Mouse (Mus musculus) heart, adult 2 months (tissue): ENCODE data around the gene Zfp697. TPM values are rescaled to one million over a fixed set of nuclear protein-coding genes. Genes with fewer than 3 reads are reported as not detected.
"Not testable (repeated sequence)": the region's sequence is repeated elsewhere in the genome, so short reads cannot be mapped to it uniquely, and the experiment has no call there.

Source experiments
- DNase-seq, 2 experiments: peaks; one replicate each; pipeline ENCODE4 v3.0.0; 2021
- H3K27ac ChIP-seq: fragments of 200-600 bp; 2 replicates; pipeline ENCODE4 v1.8.1; 2022
- H3K27me3 ChIP-seq: fragments of 200-500 bp; 2 replicates; pipeline ENCODE4 v1.6.1; 2012; ENCODE audit warnings: mild to moderate bottlenecking, low read length, inconsistent platforms, mixed read lengths; ENCODE audit not compliant: control insufficient read depth, insufficient read depth
- H3K36me3 ChIP-seq: fragments of 200-500 bp; 2 replicates; pipeline ENCODE4 v1.6.1; 2012; ENCODE audit warnings: low read length, inconsistent platforms; ENCODE audit not compliant: control insufficient read depth, insufficient read depth
- H3K4me1 ChIP-seq: fragments of 200-500 bp; 2 replicates; pipeline ENCODE4 v1.6.1; 2011; ENCODE audit warnings: low read length; ENCODE audit not compliant: control insufficient read depth, insufficient read depth
- H3K4me3 ChIP-seq: fragments of 200-600 bp; 2 replicates; pipeline ENCODE4 v1.8.1; 2022
- H3K79me2 ChIP-seq: fragments of 200-500 bp; replicated peaks from 2 replicates; pipeline ENCODE4 v1.6.1; 2012; ENCODE audit warnings: mild to moderate bottlenecking, inconsistent platforms, low read length, moderate library complexity, mixed read lengths; ENCODE audit not compliant: control insufficient read depth, insufficient read depth
- H3K9ac ChIP-seq: fragments of 200-500 bp; 2 replicates; pipeline ENCODE4 v1.6.1; 2012; ENCODE audit warnings: low read depth, mild to moderate bottlenecking, control low read depth, inconsistent platforms, low read length, mixed read lengths
- CTCF ChIP-seq: fragments of 200-600 bp; IDR thresholded peaks from 2 replicates; pipeline ENCODE4 v1.8.1; 2022; ENCODE audit warnings: antibody characterized with exemption, mild to moderate bottlenecking, moderate library complexity
- EP300 ChIP-seq: fragments of 200-500 bp; IDR thresholded peaks from 2 replicates; pipeline ENCODE4 v1.6.1; 2011; ENCODE audit warnings: low read depth, low read length, control low read depth; ENCODE audit not compliant: insufficient read depth
- POLR2A ChIP-seq: fragments of 200-500 bp; IDR thresholded peaks from 2 replicates; pipeline ENCODE4 v1.6.1; 2011; ENCODE audit warnings: mild to moderate bottlenecking, low read depth, low read length, control low read depth; ENCODE audit not compliant: insufficient read depth
- WGBS: fragments of 180-500 bp; shearing (Covaris S2); methylation state at CpG from one replicate; pipeline ENCODE4 v1.1.7; 2018; 5-methylcytosine and 5-hydroxymethylcytosine counted together
- intact Hi-C: fragments of 180-260 bp; cut with DNase I; formaldehyde crosslinking; loops from one replicate; pipeline ENCODE4 v1.15.1; 2025
- polyA plus RNA-seq: library from polyadenylated mRNA; depleted of rRNA; stranded (reverse); fragments of >200 nt; gene quantifications from 2 replicates; pipeline ENCODE4 v1.2.3, GENCODE M21; 2012
- total RNA-seq, 2 experiments: library from RNA; stranded (reverse); gene quantifications; 2 replicates each; pipeline ENCODE4 v1.2.3; 2021

The Zfp697 gene
- total and polyA plus RNA-seq, 3 experiments = 5.9 to 8.1 (median 6.3) TPM

DNA sequence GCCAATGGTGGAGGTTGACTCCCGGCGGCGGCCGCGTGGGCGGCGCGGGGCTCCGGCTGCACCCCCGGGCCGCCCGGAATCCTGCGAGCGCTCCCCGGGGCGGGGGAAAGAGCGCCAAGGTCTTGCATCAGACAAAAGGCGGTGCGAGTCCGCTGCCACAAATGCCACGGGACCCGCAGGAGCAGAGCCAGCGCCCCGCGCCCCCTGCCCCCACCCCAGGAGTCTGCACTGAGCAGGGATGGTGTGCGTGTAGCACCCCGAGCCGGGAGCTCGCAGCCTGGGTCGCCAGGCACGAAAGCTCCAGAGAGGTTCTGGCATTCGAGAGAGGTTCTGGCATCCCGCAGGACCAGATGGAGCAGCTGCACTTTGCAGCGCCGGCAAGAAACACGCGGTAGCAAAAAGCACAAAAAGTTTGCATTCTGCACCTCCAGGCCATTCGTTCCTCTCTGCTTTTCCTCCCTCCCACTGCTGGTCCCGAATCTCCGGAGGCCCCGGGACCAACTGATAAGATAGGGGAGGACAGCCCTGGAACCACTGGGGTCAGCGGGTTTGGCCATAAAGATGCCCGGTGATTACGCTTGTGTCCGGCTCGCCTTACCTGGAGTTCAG, 43.1 kb upstream of the Zfp697 start:
- DNase-seq = peak; percentile 53 to 71
- Histone ChIP-seq H3K27me3 (no peaks in the 10 kb centered on the region), H3K4me1 (no peaks in the 10 kb centered on the region), H3K27ac (no peak overlapping the region), H3K36me3 (no peaks in the 10 kb centered on the region), H3K4me3 (peak overlapping the region; percentile 52), H3K79me2 (no peaks in the 10 kb centered on the region), H3K9ac (no peak overlapping the region)
- TF ChIP-seq POLR2A = no peak
- no peak for TF ChIP-seq CTCF
- no peak for TF ChIP-seq EP300
- intact Hi-C loops = no loop called here
- WGBS = 1% methylated on average over 46 of the region's 46 CpGs

DNA sequence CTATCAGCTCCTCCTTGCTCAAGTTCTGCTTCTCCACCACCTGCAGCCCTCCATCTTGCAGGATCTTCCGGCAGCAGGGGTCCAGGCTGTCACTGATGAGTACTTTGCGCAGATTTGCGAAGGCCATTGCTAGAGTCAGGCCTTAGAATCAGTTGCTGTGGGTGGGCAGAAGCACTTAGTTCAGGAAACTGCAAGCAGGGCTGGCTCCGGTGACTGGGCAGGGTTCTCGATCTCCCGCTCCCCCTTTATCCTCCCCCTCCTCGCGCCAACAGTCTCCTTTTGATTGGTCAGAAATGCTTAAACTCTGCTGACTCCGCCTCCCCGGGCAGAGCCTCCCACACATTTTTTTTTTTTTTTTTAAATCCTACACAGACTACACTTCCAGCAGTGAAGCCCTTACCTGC, 42.6 kb upstream of the Zfp697 start, which contains the start of gene Phgdh:
Gene Phgdh, minus strand, starts transcription at position 285 of the 404 bp plus-strand sequence.
- H3K27me3 ChIP-seq, H3K36me3 ChIP-seq, H3K27ac ChIP-seq, H3K9ac ChIP-seq, H3K4me1 ChIP-seq, intact Hi-C loops, H3K79me2 ChIP-seq: not testable (repeated sequence)
- peak; percentile 56 to 72 for DNase-seq
- WGBS = 4% methylated on average over 10 of the region's 10 CpGs
- H3K4me3 ChIP-seq = peak within 1 kb of the TSS; percentile 52

DNA sequence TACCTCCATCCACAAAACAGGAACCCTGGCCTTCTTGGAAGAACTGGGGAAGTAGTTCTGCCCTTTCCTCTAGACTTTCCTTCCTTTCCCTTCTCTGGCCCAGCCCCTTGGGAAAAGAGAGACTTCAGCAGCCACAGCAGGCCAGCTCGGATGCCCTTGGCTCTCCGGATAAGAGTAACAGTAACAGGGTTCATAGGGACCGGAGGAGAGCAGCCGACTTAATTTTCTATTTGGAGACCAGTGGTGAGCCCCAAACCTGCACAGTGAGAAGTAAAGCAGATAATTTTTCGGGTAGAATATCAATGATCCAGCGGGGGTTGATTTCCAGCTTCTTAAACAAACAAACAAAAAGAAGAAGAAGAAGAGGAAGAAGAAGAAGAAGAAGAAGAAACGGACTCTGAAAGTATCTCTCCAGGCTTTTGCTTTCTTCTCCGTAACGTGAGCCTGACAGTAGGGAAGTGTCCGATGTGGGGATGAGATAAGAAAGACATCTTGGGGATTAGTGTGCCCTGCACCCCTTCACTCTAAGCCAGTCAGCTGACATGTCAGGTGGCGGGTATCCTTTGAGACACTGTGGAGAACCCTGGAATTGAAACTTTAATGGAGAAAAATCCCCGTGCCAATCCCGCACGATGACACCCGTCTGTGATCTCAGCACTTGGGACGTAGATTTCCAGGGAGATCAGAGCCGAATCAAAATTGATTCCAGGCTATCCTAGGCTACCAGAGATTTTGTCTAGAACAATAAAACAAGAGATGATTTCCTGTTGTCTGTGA, 41.3 kb upstream of the Zfp697 start:
- H3K79me2 ChIP-seq = no peaks in the 10 kb centered on the region
- intact Hi-C loops = no loop called here
- H3K36me3 ChIP-seq = no peaks in the 10 kb centered on the region
- H3K4me1 ChIP-seq = no peaks in the 10 kb centered on the region
- H3K9ac ChIP-seq = no peak overlapping the region
- H3K27ac ChIP-seq = no peak overlapping the region
- no peak for DNase-seq
- no peaks in the 10 kb centered on the region for H3K27me3 ChIP-seq
- H3K4me3 ChIP-seq = no peak overlapping the region
- WGBS = 80% methylated on average over 17 of the region's 17 CpGs
- TF ChIP-seq POLR2A (no peak), CTCF (no peak), EP300 (no peak)

DNA sequence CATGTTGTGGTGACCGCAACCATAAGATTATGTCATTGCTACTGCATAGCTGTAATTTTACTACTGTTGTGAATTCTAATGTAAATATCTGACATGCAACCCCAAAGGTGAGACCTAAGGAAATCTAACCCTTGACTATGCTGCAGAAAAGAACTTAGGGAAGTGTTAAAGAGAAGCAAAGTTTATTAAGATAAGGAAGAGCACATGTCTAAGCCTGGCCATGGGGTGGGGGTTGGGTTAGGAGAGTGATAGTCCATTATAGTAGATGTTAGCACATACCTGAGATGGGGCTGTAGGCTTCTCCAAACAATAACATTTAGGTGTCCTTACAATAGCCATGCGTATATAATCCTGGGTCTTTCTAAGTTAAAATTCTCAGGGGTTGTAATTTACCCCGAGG, 39.0 kb upstream of the Zfp697 start:
- Histone ChIP-seq H3K27me3 (no peaks in the 10 kb centered on the region), H3K4me3 (no peak overlapping the region), H3K27ac (no peak overlapping the region), H3K79me2 (no peaks in the 10 kb centered on the region), H3K36me3 (no peaks in the 10 kb centered on the region), H3K9ac (no peak overlapping the region), H3K4me1 (no peaks in the 10 kb centered on the region)
- 85% methylated on average over 3 of the region's 3 CpGs for WGBS
- no peak for DNase-seq
- intact Hi-C loops = no loop called here
- TF ChIP-seq POLR2A (no peak), CTCF (no peak), EP300 (no peak)

DNA sequence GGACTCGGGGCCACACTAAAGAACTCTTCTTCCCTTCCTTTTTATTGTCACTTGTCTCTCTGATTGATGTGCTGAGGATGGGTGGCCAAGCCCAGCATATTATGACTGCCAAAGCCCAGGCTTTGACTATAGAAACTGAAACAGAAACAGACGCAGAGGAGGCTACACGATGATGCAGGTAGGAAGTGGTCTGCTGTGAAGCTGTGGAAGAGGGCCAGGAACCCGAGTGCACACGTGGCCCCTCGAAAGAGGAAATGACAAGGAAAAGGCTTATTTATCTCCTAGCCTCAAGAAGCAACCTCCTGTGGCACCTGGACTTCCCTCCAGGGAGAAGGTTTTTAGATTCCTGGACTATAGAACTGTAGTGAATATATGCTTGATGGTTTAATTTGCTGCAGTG, 34.2 kb upstream of the Zfp697 start:
- Histone ChIP-seq H3K9ac (no peak overlapping the region), H3K27me3 (no peaks in the 10 kb centered on the region), H3K79me2 (no peaks in the 10 kb centered on the region), H3K27ac (no peak overlapping the region), H3K36me3 (no peaks in the 10 kb centered on the region), H3K4me1 (no peaks in the 10 kb centered on the region), H3K4me3 (no peak overlapping the region)
- intact Hi-C loops = no loop called here
- TF ChIP-seq POLR2A (no peak), EP300 (no peak), CTCF (no peak)
- no peak for DNase-seq
- WGBS = 56% methylated on average over 6 of the region's 6 CpGs

DNA sequence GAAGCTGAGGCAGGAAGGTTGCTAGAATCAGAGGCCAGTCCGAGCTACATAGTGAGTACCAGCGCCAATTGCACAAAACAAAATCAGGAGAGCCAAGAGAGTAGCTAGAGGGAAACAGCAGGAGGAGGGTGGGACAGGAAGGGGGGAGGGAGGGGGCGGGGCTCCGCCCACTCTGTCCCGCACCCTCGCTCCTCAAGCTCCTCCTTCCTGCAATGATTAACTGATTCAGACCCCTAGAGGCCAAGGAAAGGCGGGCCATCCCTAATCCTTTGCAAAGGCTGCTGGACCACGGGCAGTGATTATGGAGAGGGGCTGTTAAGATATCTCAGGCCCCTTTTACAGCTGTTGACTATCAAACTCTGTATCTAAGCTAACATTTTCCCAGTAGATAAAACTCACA, 33.6 kb upstream of the Zfp697 start:
- Histone ChIP-seq H3K4me3 (no peak overlapping the region), H3K79me2 (no peaks in the 10 kb centered on the region), H3K9ac (no peak overlapping the region), H3K36me3 (no peaks in the 10 kb centered on the region), H3K4me1 (no peaks in the 10 kb centered on the region), H3K27ac (no peak overlapping the region), H3K27me3 (no peaks in the 10 kb centered on the region)
- intact Hi-C loops = no loop called here
- TF ChIP-seq CTCF = no peak
- no peak for TF ChIP-seq POLR2A
- no peak for TF ChIP-seq EP300
- no peak for DNase-seq
- 19% methylated on average over 8 of the region's 8 CpGs for WGBS
